Mouse (Mus musculus) regulatory T cell (primary cell): ENCODE measurements at regions not wholly inside any gene's neighbourhood (a gene's known extent, or its start where the extent isn't known, plus 50 kb on each side); places are given as distances from the start of the nearest gene placed in this dataset.

Experiments
- in situ Hi-C: fragments of 300-600 bp; cut with MboI, MseI; formaldehyde crosslinking; loops from one replicate; pipeline ENCODE4 v1.15.1; 2025; ENCODE audit warnings: high pct_unique_total_duplicates

GRCm38 (mm10) chr12:45833871-45834270 is 759.4 kb upstream of the Stxbp6 start:
- in situ Hi-C loops, result no loop called here

GRCm38 (mm10) chr12:45833414-45833762 is 758.9 kb upstream of the Stxbp6 start:
- in situ Hi-C loops, result no loop called here

- in situ Hi-C loops, result no loop called here
Observed at GRCm38 (mm10) chr12:45832671-45833413, 758.3 kb upstream of the Stxbp6 start.

GRCm38 (mm10) chr12:45824861-45825260 is 750.4 kb upstream of the Stxbp6 start:
- in situ Hi-C loops, result loop anchor here (10.0 kb wide), 1 partner anchor 1140 kb away; no protein-coding TSS in a partner anchor
